Mouse (Mus musculus) embryonic fibroblast, embryonic 13.5 days (primary cell): ENCODE results near the gene Blm.
A peak's percentile ranks its signal among the peaks of the same experiment; 100 is the strongest.

Experiments
- CTCF ChIP-seq: IDR thresholded peaks from 2 replicates; pipeline ENCODE4 v1.5.1; 2011; ENCODE audit warnings: mild to moderate bottlenecking, control low read depth, low read length, moderate library complexity, borderline replicate concordance; ENCODE audit not compliant: insufficient read depth
- POLR2A ChIP-seq: IDR thresholded peaks from 2 replicates; pipeline ENCODE4 v1.6.1; 2011; ENCODE audit warnings: low read depth, mild to moderate bottlenecking, control low read depth, low read length, moderate library complexity

DNA sequence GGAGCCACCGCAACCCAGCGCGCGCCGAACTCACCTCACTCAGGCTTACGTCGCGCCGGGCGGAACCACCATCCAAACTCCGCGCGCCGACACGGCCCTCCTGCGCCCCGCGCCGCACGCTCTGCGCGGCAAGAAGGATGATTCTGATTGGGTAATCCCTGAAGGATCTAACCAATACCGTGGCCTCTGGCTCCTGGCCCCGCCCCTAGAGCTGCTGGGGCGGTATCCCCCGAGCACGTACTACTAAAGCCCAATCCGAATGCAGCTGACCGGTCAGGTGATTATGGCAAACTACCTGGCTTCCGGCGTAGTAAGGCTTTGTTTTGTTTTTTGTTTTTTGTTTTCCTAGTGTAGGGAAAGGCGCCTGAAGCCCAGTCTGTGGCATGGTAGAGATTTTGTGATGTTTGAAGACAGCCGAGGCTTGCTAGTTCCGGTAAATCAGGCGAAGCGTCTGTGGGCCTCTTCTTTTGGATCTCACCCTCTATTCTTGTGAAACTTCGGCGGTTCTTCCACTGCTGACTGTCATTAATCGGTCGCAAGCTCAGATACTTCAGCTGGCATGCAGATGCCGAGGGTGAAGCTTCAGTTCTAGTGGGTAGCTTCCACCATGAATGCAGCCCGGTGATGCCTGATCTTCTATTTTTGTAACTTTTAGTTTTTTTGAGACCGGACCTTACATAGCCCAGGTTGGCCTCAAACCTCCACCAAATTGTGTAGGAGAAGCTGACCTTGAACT is at the start of gene Blm:
- TF ChIP-seq POLR2A (peak; percentile 57), CTCF (no peak)
